Mouse (Mus musculus): Measurements from ENCODE around the gene Pimreg. TPM values are rescaled to one million over a fixed set of nuclear protein-coding genes. Genes with fewer than 3 reads are reported as not detected.

Pimreg gene
- polyA plus RNA-seq, 1 experiment from 2014 or later, result 131 TPM

- peaks cover 24% of the 10 kb centered on the region for H3K4me1 ChIP-seq
- peak; percentile 37 for ATAC-seq (replicated peaks; ENCODE audit: low FRiP score)
- WGBS, result 1% methylated on average over 45 of the region's 45 CpGs
These were observed 9.3 kb downstream of the Pimreg start for GRCm38 (mm10) chr11:72050895-72051858.

GRCm38 (mm10) chr11:72052221-72052620 lies 10.4 kb downstream of the Pimreg start:
- Histone ChIP-seq H3K9me3 (replicated peaks) (no peaks in the 10 kb centered on the region), H3K27me3 (peaks cover 47% of the 10 kb centered on the region), H3K36me3 (peaks cover 10% of the 10 kb centered on the region), H3K4me3 (replicated peaks) (no peak overlapping the region), H3K4me2 (no peak overlapping the region), H3K9ac (no peak overlapping the region), H3K4me1 (peaks cover 24% of the 10 kb centered on the region), H3K27ac (no peak overlapping the region)
- ATAC-seq (replicated peaks; ENCODE audit: low FRiP score), result no peak
- WGBS, result 60% methylated on average over 3 of the region's 3 CpGs

More at GRCm38 (mm10) chr11:72050895-72051858, 9.3 kb downstream of the Pimreg start:
- Histone ChIP-seq H3K27ac (no peak overlapping the region), H3K27me3 (peaks cover 47% of the 10 kb centered on the region), H3K4me3 (replicated peaks) (peak overlapping the region; percentile 50), H3K9me3 (replicated peaks) (no peaks in the 10 kb centered on the region), H3K4me2 (peak overlapping the region; percentile 91), H3K36me3 (peaks cover 20% of the 10 kb centered on the region), H3K9ac (peak overlapping the region; percentile 37)

GRCm38 (mm10) chr11:72052636-72053035 lies 10.8 kb downstream of the Pimreg start:
- Histone ChIP-seq H3K4me3 (replicated peaks) (no peak overlapping the region), H3K27me3 (peaks cover 50% of the 10 kb centered on the region), H3K4me2 (no peak overlapping the region), H3K36me3 (peaks cover 7% of the 10 kb centered on the region; the same call in 1 of the 2 replicates), H3K4me1 (peaks cover 24% of the 10 kb centered on the region), H3K9me3 (replicated peaks) (no peaks in the 10 kb centered on the region), H3K9ac (no peak overlapping the region), H3K27ac (no peak overlapping the region)
- no peak for ATAC-seq (replicated peaks; ENCODE audit: low FRiP score)
- WGBS, result 12% methylated on average over 5 of the region's 5 CpGs

- no peak overlapping the region for H3K27ac ChIP-seq
- H3K9me3 ChIP-seq (replicated peaks), result no peaks in the 10 kb centered on the region
These were observed 13.3 kb downstream of the Pimreg start for GRCm38 (mm10) chr11:72055176-72055575.

DNA sequence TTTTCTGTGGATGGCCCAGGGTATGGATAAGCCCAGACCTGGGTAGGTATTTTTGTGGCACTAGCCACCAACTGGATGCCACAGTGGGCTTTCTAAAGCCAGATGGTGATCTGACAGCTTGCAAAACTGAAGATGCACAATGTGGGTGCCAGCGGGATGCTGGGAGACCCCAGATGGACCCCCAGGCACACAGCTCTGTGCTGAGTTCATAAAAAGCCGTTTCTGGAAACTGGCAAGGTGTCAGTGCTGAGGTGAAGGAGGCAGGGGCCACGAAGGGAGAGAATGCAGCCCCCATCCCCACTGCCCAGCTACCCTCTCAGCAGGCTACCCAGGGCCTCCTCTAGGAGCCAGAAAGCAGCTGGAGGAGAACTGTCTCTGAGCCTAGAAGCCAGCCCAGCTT lies 15.3 kb downstream of the Pimreg start:
- no peak for ATAC-seq (replicated peaks; ENCODE audit: low FRiP score)
- Histone ChIP-seq H3K27ac (no peak overlapping the region), H3K9ac (no peak overlapping the region), H3K4me3 (replicated peaks) (no peak overlapping the region), H3K36me3 (no peaks in the 10 kb centered on the region), H3K4me2 (no peak overlapping the region), H3K27me3 (peaks cover 20% of the 10 kb centered on the region; the same call in 1 of the 2 replicates), H3K9me3 (replicated peaks) (no peaks in the 10 kb centered on the region), H3K4me1 (peaks cover 3% of the 10 kb centered on the region; the same call in 1 of the 2 replicates)
- WGBS, result 70% methylated on average over 3 of the region's 3 CpGs

More at GRCm38 (mm10) chr11:72055176-72055575, 13.3 kb downstream of the Pimreg start:
- Histone ChIP-seq H3K4me1 (peaks cover 21% of the 10 kb centered on the region), H3K4me3 (replicated peaks) (no peak overlapping the region), H3K9ac (no peak overlapping the region), H3K27me3 (peaks cover 39% of the 10 kb centered on the region), H3K36me3 (no peaks in the 10 kb centered on the region), H3K4me2 (no peak overlapping the region)
- no peak for ATAC-seq (replicated peaks; ENCODE audit: low FRiP score)
- 30% methylated on average over 2 of the region's 2 CpGs for WGBS

GRCm38 (mm10) chr11:72060416-72060815 lies 18.6 kb downstream of the Pimreg start:
- 0 out of 2 replicates have a peak, but pooled peaks cover 3% of the 10 kb centered on the region for H3K27me3 ChIP-seq
- 78% methylated on average over 9 of the region's 9 CpGs for WGBS

GRCm38 (mm10) chr11:72061093-72061620 lies 19.3 kb downstream of the Pimreg start:
- Histone ChIP-seq H3K36me3 (no peaks in the 10 kb centered on the region), H3K9me3 (replicated peaks) (no peaks in the 10 kb centered on the region), H3K27ac (no peak overlapping the region), H3K27me3 (0 out of 2 replicates have a peak, but pooled peaks cover 3% of the 10 kb centered on the region), H3K4me3 (replicated peaks) (no peak overlapping the region), H3K4me2 (no peak overlapping the region), H3K9ac (no peak overlapping the region), H3K4me1 (no peaks in the 10 kb centered on the region)
- no peak for ATAC-seq (replicated peaks; ENCODE audit: low FRiP score)
- WGBS, result 64% methylated on average over 13 of the region's 13 CpGs

More at GRCm38 (mm10) chr11:72060416-72060815, 18.6 kb downstream of the Pimreg start:
- H3K36me3 ChIP-seq, result no peaks in the 10 kb centered on the region
- H3K4me1 ChIP-seq, result no peaks in the 10 kb centered on the region
- H3K27ac ChIP-seq, result no peak overlapping the region
- no peak overlapping the region for H3K4me2 ChIP-seq
- H3K9me3 ChIP-seq (replicated peaks), result no peaks in the 10 kb centered on the region
- H3K4me3 ChIP-seq (replicated peaks), result no peak overlapping the region
- H3K9ac ChIP-seq, result no peak overlapping the region
- no peak for ATAC-seq (replicated peaks; ENCODE audit: low FRiP score)

GRCm38 (mm10) chr11:72064414-72064813 lies 22.6 kb downstream of the Pimreg start:
- Histone ChIP-seq H3K36me3 (no peaks in the 10 kb centered on the region), H3K27ac (no peak overlapping the region), H3K9me3 (replicated peaks) (no peaks in the 10 kb centered on the region), H3K4me3 (replicated peaks) (no peak overlapping the region), H3K9ac (no peak overlapping the region), H3K27me3 (no peaks in the 10 kb centered on the region), H3K4me2 (no peak overlapping the region), H3K4me1 (no peaks in the 10 kb centered on the region)
- 87% methylated on average over 6 of the region's 6 CpGs for WGBS
- no peak for ATAC-seq (replicated peaks; ENCODE audit: low FRiP score)

DNA sequence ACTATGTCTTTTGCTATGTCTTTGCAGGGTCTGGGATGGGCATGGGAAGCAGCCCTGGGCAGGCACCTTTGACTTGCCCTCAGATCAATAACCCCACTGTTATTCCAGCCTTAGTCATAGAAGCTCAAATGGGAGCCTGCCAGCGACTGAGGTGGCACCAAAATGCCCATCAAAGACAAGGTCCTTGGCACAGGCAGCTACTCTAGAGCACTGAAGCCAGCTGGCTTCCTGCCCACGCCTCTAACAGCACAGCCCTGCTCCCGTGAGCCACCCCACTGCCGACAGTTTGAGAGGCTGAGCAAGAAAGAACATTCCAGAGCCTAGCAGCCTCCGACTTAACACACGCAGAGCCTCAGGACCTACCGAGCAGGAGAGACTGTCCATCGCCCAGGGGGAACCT lies 23.3 kb downstream of the Pimreg start:
- 85% methylated on average over 8 of the region's 8 CpGs for WGBS
- Histone ChIP-seq H3K36me3 (no peaks in the 10 kb centered on the region), H3K9me3 (replicated peaks) (no peaks in the 10 kb centered on the region), H3K27ac (no peak overlapping the region), H3K4me2 (no peak overlapping the region), H3K27me3 (no peaks in the 10 kb centered on the region), H3K4me1 (no peaks in the 10 kb centered on the region), H3K9ac (no peak overlapping the region), H3K4me3 (replicated peaks) (no peak overlapping the region)
- ATAC-seq (replicated peaks; ENCODE audit: low FRiP score), result no peak

DNA sequence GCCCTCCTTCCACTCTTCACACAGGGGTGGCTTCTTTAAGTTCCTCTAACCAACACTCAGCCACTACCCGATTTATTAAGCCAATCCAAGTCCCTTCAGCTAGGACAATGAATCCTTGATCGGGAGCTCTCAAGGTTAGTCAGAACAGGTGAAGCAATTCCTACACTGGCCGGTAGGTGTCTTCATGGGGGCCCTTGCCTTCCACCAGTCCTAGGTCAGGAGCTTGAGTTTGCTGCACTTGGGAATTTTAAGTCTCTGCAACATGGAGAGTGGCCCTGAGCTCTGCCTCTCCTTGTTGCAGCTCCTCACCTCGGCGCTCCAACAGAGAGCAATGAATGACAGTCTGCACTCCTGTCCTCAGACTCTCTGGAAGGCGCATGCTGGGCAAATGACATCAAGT lies 24.5 kb downstream of the Pimreg start:
- no peak overlapping the region for H3K4me3 ChIP-seq (replicated peaks)
- 38% methylated on average over 6 of the region's 6 CpGs for WGBS
- no peak overlapping the region for H3K4me2 ChIP-seq
- H3K27me3 ChIP-seq, result no peaks in the 10 kb centered on the region
- H3K9me3 ChIP-seq (replicated peaks), result no peaks in the 10 kb centered on the region
- no peak overlapping the region for H3K9ac ChIP-seq
- H3K4me1 ChIP-seq, result 0 out of 2 replicates have a peak, but pooled peaks cover under 1% of the 10 kb centered on the region
- H3K36me3 ChIP-seq, result no peaks in the 10 kb centered on the region
- ATAC-seq (replicated peaks; ENCODE audit: low FRiP score), result no peak
- no peak overlapping the region for H3K27ac ChIP-seq

DNA sequence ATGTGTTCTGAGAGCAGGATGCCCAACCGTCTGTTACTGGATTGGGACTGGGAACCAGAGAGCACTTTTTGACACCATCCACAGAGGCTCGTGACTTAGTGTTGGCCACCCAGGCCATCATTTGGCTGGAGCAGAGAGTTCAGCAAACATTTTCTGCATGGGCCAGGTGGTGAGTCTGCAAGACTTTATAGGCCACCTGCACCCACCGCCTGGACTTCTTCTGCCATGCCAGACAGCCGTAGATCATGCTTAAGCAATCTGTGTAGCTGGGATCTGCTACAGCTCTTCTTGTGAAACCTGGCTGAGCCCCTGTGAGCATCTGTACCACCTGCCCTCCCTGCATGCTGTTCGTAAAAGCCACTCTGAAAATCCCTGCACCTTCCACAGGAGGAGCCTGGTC lies 25.5 kb downstream of the Pimreg start:
- Histone ChIP-seq H3K4me3 (replicated peaks) (no peak overlapping the region), H3K36me3 (no peaks in the 10 kb centered on the region), H3K4me2 (no peak overlapping the region), H3K4me1 (peaks cover 9% of the 10 kb centered on the region; the same call in 1 of the 2 replicates), H3K27ac (no peak overlapping the region), H3K9me3 (replicated peaks) (no peaks in the 10 kb centered on the region), H3K27me3 (no peaks in the 10 kb centered on the region), H3K9ac (no peak overlapping the region)
- ATAC-seq (replicated peaks; ENCODE audit: low FRiP score), result no peak
- 73% methylated on average over 5 of the region's 5 CpGs for WGBS

GRCm38 (mm10) chr11:72068026-72068425 lies 26.2 kb downstream of the Pimreg start:
- H3K9me3 ChIP-seq (replicated peaks), result no peaks in the 10 kb centered on the region
- 78% methylated on average over 7 of the region's 7 CpGs for WGBS

More at GRCm38 (mm10) chr11:72068026-72068425, 26.2 kb downstream of the Pimreg start:
- no peak overlapping the region for H3K4me2 ChIP-seq
- H3K9ac ChIP-seq, result no peak overlapping the region
- H3K4me3 ChIP-seq (replicated peaks), result no peak overlapping the region
- H3K27ac ChIP-seq, result no peak overlapping the region
- H3K36me3 ChIP-seq, result no peaks in the 10 kb centered on the region
- H3K4me1 ChIP-seq, result peaks cover 13% of the 10 kb centered on the region; the same call in 1 of the 2 replicates
- no peak for ATAC-seq (replicated peaks; ENCODE audit: low FRiP score)
- H3K27me3 ChIP-seq, result no peaks in the 10 kb centered on the region

All from kidney, embryonic 15.5 days (tissue).